Mouse (Mus musculus) thymus, adult 2 months (tissue): ENCODE data around the gene Cd8a.

Source experiments
- CTCF ChIP-seq: fragments of 200-500 bp; IDR thresholded peaks from 2 replicates; pipeline ENCODE4 v1.5.1; 2012; ENCODE audit warnings: mild to moderate bottlenecking, control low read depth, low read length, moderate library complexity, borderline replicate concordance; ENCODE audit not compliant: control insufficient read depth, poor library complexity, insufficient read depth; ENCODE audit errors: extremely low read depth
- POLR2A ChIP-seq: fragments of 200-500 bp; IDR thresholded peaks from 2 replicates; pipeline ENCODE4 v1.6.1; 2012; ENCODE audit warnings: mild to moderate bottlenecking, low read length, control low read depth, moderate library complexity; ENCODE audit not compliant: control insufficient read depth, poor library complexity, insufficient read depth; ENCODE audit errors: extremely low read depth

- TF ChIP-seq POLR2A (0 out of 2 replicates have a peak, but pooled peaks have one; percentile 19), CTCF (no peak)
Measured at GRCm38 (mm10) chr6:71337666-71338065, 35.6 kb upstream of the Cd8a start.
